Mouse (Mus musculus) limb, embryonic 14.5 days (tissue): ENCODE data around the gene Gm13279. TPM values are rescaled to one million over a fixed set of nuclear protein-coding genes. Genes with fewer than 3 reads are reported as not detected.
"Not testable (repeated sequence)": the region's sequence is repeated elsewhere in the genome, so short reads cannot be mapped to it uniquely, and the experiment has no call there.

Source experiments
- ATAC-seq: fragments of 200-750 bp; cut with Nextera tagmentation; 2 replicates; pipeline ENCODE4 v1.8.0; 2017; ENCODE audit warnings: low read depth, moderate number of reproducible peaks, moderate TSS enrichment; ENCODE audit not compliant: low FRiP score
- DNase-seq: peaks from one replicate; pipeline ENCODE4 v3.0.0-alpha.2; 2015; ENCODE audit warnings: low spot score
- H3K27ac ChIP-seq: fragments of 300-500 bp; sonication (generic); replicated peaks from 2 replicates; pipeline ENCODE4 v1.5.1; 2014; ENCODE audit warnings: low read depth, mild to moderate bottlenecking, low read length, moderate library complexity, mixed read lengths
- H3K27me3 ChIP-seq: fragments of 300-500 bp; sonication (generic); 2 replicates; pipeline ENCODE4 v1.6.1; 2014; ENCODE audit warnings: low read length, mixed read lengths; ENCODE audit not compliant: control insufficient read depth, insufficient read depth
- H3K36me3 ChIP-seq: fragments of 300-500 bp; sonication (generic); 2 replicates; pipeline ENCODE4 v1.6.1; 2014; ENCODE audit warnings: mild to moderate bottlenecking, low read length, moderate library complexity, mixed read lengths; ENCODE audit not compliant: control insufficient read depth, insufficient read depth
- H3K4me1 ChIP-seq: fragments of 300-500 bp; sonication (generic); 2 replicates; pipeline ENCODE4 v1.6.1; 2014; ENCODE audit warnings: antibody characterized with exemption, low read length, mixed read lengths; ENCODE audit not compliant: control insufficient read depth, insufficient read depth
- H3K4me2 ChIP-seq: fragments of 300-500 bp; sonication (generic); replicated peaks from 2 replicates; pipeline ENCODE4 v1.6.1; 2014; ENCODE audit warnings: low read depth, mild to moderate bottlenecking, low read length, moderate library complexity; ENCODE audit not compliant: severe bottlenecking
- H3K4me3 ChIP-seq: fragments of 300-500 bp; sonication (generic); replicated peaks from 2 replicates; pipeline ENCODE4 v1.5.1; 2014; ENCODE audit warnings: low read length
- H3K9ac ChIP-seq: fragments of 300-500 bp; sonication (generic); 2 replicates; pipeline ENCODE4 v1.6.1; 2014; ENCODE audit warnings: mild to moderate bottlenecking, low read depth, low read length, moderate library complexity; ENCODE audit not compliant: severe bottlenecking
- H3K9me3 ChIP-seq: fragments of 300-500 bp; sonication (generic); 2 replicates; pipeline ENCODE4 v1.6.1; 2016; ENCODE audit warnings: low read length; ENCODE audit not compliant: control insufficient read depth
- POLR2A ChIP-seq: fragments of 200-500 bp; IDR thresholded peaks from 2 replicates; pipeline ENCODE4 v1.8.0; 2012; ENCODE audit warnings: inconsistent platforms, mild to moderate bottlenecking, moderate library complexity, borderline replicate concordance; ENCODE audit not compliant: insufficient read depth, insufficient read length; ENCODE audit errors: extremely low read depth
- WGBS: fragments of 180-500 bp; shearing (Covaris S2); extraction: QIAGEN DNeasy Blood & Tissue Kit; methylation state at CpG from one replicate; pipeline ENCODE4 v1.1.7; 2014; 5-methylcytosine and 5-hydroxymethylcytosine counted together
- polyA plus RNA-seq, 2 experiments: library from polyadenylated mRNA; depleted of rRNA in 1 of 2; stranded (reverse) in 1 of 2; unstranded in 1 of 2; fragments of >200 nt; fragmentation: Nextera tagmentation in 1 of 2; extraction: Ambion mirVana in 1 of 2; gene quantifications; 2 replicates each; pipeline versions ENCODE4 v1.2.1 to v1.2.3; 2012 to 2014

Gene Gm13279
- polyA plus RNA-seq, 2 experiments = not detected

DNA sequence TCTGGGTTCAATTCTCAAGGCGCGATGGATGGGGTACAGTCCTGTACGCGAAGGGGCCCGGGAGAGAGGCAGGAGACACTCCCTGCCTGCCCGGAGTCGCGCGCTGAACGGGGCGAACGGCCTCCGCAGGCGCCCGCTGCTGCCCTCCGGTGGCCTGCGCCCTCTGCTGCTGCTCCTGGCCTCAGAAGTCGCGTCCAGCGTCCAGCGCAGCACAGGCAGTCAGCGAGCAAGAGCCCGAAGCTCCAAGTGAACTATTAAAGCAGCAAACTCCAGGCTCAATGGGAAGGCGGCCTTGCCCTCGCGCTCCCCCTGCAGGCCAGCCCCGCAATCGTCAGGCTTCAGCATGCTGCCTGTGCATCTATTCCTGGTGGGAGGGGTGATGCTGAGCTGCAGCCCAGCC lies 36.8 kb upstream of the Gm13279 start:
- H3K4me1 ChIP-seq, H3K27me3 ChIP-seq, H3K9ac ChIP-seq, H3K36me3 ChIP-seq, ATAC-seq, H3K27ac ChIP-seq, H3K9me3 ChIP-seq: not testable (repeated sequence)
- Histone ChIP-seq H3K4me3 (peak overlapping the region; percentile 31), H3K4me2 (peak overlapping the region; percentile 37; the same call in 1 of the 2 replicates)
- DNase-seq = peak; percentile 68
- WGBS = 4% methylated on average over 12 of the region's 28 CpGs
- TF ChIP-seq POLR2A = peak; percentile 57; the same call in 1 of the 2 replicates

DNA sequence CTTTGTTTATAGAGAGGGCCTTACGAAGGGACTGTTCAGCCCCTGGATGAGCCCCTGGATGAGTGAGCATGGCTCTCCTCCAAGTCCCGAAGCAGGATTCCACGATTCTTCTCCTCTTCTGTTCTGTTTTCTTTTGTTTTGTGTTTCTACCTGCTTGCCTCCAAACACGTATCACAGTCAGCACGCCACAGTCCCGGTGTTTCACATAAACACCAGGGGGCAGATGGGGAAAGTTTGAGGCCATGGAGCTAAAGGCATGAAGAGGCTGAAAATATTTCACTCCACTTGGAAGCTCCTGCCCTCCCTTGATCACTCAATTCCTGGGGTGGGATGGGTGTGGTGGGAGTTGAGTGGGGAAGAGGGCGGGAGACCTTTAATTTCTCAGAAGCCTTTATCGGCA lies 35.4 kb upstream of the Gm13279 start:
- 62% methylated on average over 6 of the region's 8 CpGs for WGBS
- not testable (repeated sequence) for H3K4me2 ChIP-seq, H3K27me3 ChIP-seq, H3K36me3 ChIP-seq, H3K4me3 ChIP-seq, H3K9ac ChIP-seq, ATAC-seq, H3K4me1 ChIP-seq, H3K27ac ChIP-seq, DNase-seq, H3K9me3 ChIP-seq

DNA sequence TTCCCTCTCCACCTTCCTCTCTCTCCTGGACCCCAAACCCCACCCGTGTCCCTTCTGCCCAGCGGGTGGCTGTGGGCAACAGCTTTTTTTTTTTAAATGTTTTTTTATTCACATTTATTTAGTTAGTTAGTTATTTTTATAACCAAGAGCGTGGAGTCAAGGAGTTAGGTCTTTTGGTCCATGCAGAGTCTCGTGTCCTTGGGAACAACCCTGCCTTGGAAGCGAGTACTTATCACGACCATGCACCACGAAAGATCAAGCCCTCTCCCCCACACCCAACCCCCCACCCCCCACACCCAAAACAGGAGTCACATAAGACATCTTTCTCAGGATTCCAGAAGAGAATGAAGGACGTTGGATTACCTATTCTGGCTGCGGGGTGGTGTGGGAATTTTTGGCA lies 34.9 kb upstream of the Gm13279 start:
- H3K4me3 ChIP-seq, H3K36me3 ChIP-seq, H3K27me3 ChIP-seq, H3K4me1 ChIP-seq, DNase-seq, H3K9ac ChIP-seq, H3K27ac ChIP-seq, ATAC-seq, H3K4me2 ChIP-seq, H3K9me3 ChIP-seq: not testable (repeated sequence)
- WGBS = 75% methylated on average over 8 of the region's 9 CpGs

DNA sequence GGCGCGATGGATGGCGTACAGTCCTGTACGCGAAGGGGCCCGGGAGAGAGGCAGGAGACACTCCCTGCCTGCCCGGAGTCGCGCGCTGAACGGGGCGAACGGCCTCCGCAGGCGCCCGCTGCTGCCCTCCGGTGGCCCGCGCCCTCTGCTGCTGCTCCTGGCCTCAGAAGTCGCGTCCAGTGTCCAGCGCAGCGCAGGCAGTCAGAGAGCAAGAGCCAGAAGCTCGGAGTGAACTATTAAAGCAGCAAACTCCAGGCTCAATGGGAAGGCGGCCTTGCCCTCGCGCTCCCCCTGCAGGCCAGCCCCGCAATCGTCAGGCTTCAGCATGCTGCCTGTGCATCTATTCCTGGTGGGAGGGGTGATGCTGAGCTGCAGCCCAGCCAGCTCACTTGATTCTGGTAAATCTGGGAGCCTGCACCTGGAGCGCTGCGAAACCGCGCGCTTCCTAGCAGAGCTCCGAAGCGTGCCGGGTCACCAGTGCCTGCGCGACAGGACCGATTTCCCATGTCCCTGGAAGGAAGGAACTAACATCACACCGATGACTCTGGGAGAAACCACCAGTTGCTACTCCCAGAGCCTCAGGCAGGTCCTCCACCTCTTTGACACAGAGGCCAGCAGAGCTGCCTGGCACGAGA lies 33.7 kb upstream of the Gm13279 start:
- Histone ChIP-seq H3K4me2 (peak overlapping the region; percentile 39), H3K4me3 (peak overlapping the region; percentile 33), H3K9ac (peak overlapping the region; percentile 28; the same call in 1 of the 2 replicates)
- not testable (repeated sequence) for H3K27ac ChIP-seq, H3K4me1 ChIP-seq, H3K9me3 ChIP-seq, H3K36me3 ChIP-seq, H3K27me3 ChIP-seq, ATAC-seq
- 7% methylated on average over 19 of the region's 42 CpGs for WGBS
- peak; percentile 59 for DNase-seq
- 0 out of 2 replicates have a peak, but pooled peaks have one; percentile 32 for TF ChIP-seq POLR2A

DNA sequence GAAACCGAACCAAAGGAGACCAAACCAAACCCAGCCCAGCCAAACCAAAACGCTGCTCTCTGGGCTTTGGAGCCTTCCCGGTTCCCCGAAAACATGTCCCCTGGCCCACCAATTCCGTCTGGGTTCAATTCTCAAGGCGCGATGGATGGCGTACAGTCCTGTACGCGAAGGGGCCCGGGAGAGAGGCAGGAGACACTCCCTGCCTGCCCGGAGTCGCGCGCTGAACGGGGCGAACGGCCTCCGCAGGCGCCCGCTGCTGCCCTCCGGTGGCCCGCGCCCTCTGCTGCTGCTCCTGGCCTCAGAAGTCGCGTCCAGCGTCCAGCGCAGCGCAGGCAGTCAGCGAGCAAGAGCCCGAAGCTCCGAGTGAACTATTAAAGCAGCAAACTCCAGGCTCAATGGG lies 23.7 kb upstream of the Gm13279 start, which contains the start of gene Gm13290:
Gene Gm13290, plus strand, starts transcription at position 301 of the 400 bp plus-strand sequence.
- not testable (repeated sequence) for H3K4me3 ChIP-seq, DNase-seq, H3K4me1 ChIP-seq, H3K36me3 ChIP-seq, H3K9me3 ChIP-seq, ATAC-seq, H3K9ac ChIP-seq, H3K27me3 ChIP-seq, H3K27ac ChIP-seq, H3K4me2 ChIP-seq
- no CpG with 5 or more reads among the region's 32 CpGs for WGBS

DNA sequence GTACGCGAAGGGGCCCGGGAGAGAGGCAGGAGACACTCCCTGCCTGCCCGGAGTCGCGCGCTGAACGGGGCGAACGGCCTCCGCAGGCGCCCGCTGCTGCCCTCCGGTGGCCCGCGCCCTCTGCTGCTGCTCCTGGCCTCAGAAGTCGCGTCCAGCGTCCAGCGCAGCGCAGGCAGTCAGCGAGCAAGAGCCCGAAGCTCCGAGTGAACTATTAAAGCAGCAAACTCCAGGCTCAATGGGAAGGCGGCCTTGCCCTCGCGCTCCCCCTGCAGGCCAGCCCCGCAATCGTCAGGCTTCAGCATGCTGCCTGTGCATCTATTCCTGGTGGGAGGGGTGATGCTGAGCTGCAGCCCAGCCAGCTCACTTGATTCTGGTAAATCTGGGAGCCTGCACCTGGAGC lies 20.6 kb upstream of the Gm13279 start, which contains the start of gene Gm13289:
Gene Gm13289, plus strand, starts transcription at position 301 of the 400 bp plus-strand sequence.
- H3K4me1 ChIP-seq, DNase-seq, H3K27ac ChIP-seq, H3K9ac ChIP-seq, H3K27me3 ChIP-seq, H3K4me2 ChIP-seq, ATAC-seq, H3K4me3 ChIP-seq, H3K36me3 ChIP-seq, H3K9me3 ChIP-seq: not testable (repeated sequence)
- no CpG with 5 or more reads among the region's 29 CpGs for WGBS

DNA sequence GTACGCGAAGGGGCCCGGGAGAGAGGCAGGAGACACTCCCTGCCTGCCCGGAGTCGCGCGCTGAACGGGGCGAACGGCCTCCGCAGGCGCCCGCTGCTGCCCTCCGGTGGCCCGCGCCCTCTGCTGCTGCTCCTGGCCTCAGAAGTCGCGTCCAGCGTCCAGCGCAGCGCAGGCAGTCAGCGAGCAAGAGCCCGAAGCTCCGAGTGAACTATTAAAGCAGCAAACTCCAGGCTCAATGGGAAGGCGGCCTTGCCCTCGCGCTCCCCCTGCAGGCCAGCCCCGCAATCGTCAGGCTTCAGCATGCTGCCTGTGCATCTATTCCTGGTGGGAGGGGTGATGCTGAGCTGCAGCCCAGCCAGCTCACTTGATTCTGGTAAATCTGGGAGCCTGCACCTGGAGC lies 17.6 kb upstream of the Gm13279 start, which contains the start of gene Gm13272:
Gene Gm13272, plus strand, starts transcription at position 301 of the 400 bp plus-strand sequence.
- not testable (repeated sequence) for H3K27me3 ChIP-seq, H3K9me3 ChIP-seq, H3K9ac ChIP-seq, H3K27ac ChIP-seq, DNase-seq, H3K36me3 ChIP-seq, H3K4me3 ChIP-seq, H3K4me2 ChIP-seq, H3K4me1 ChIP-seq, ATAC-seq
- WGBS = no CpG with 5 or more reads among the region's 29 CpGs

DNA sequence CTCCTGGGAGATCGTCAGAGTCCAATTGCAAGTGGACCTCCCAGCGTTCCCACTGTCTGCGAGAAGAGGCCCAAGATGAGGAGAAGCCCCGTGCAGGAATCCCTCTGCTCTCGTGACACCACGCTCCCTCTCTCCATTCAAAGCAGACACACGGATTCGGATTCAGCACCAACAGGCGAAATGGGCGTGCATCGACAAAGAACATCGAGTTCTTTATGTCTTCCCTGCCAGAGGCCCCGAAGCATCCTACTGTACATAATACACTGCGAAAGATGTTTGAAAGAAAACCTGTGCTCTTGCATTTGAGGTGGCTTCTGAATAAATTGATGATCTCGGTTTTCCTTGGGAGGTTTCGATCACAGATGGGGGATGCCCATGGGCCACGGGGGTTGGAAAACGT lies 16.9 kb upstream of the Gm13279 start:
- H3K36me3 ChIP-seq, H3K9ac ChIP-seq, H3K4me1 ChIP-seq, H3K27me3 ChIP-seq, H3K4me2 ChIP-seq, DNase-seq, H3K4me3 ChIP-seq, H3K9me3 ChIP-seq, H3K27ac ChIP-seq, ATAC-seq: not testable (repeated sequence)
- 45% methylated on average over 10 of the region's 18 CpGs for WGBS
